In the genomic region with DNA sequence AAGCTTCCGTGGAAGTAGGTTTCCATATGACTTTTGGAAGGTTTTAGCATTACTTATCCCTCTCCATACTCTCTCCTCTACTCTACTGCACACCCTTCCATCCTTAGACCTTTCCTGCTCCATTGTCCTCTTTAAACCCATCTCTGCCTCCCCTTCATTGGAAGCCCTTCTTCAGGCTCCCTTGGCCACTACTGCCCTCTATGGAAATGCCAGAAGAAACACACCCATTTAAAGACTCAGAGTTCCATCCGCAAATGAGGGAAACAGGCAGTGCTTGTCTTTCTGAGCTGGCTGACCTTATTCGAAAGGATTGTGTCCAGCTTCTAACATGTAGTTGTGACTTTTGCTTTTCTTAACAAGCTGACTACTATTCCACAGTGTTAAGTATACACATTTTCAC, we compare ENCODE assay signal across 20 mouse cellular contexts.
DNase-seq lines count a peak whose midpoint lies in the region; ATAC-seq and TF ChIP-seq lines count a peak whose summit lies in the region.
"Had no signal": no experiment of that assay in that cellular context is flagged by ENCODE, and none has a peak within 500 bp of the region (broad histone marks: within the 10 kb centered on the region; RNA-seq: fewer than 3 reads in every experiment).

No protein-coding gene starts in this region.

- H3K9me3 ChIP-seq in liver, embryonic 14.5 days (ENCODE audit: control insufficient read depth, low read length): no peaks in the 10 kb centered on the region
- H3K9me3 ChIP-seq in liver, embryonic 12.5 days (replicated peaks): no peaks in the 10 kb centered on the region
- H3K9me3 ChIP-seq: forebrain, embryonic 13.5 days; hindbrain, embryonic 13.5 days; limb, embryonic 15.5 days; midbrain, embryonic 12.5 days; stomach, embryonic 15.5 days had no signal

- no peak overlapping the region for H3K4me3 ChIP-seq in liver, embryonic 14.5 days (ENCODE audit: insufficient read depth in 1 of 2, low read depth in 2 of 2, low read length in 2 of 2)
- no peak overlapping the region for H3K4me3 ChIP-seq in liver, embryonic 12.5 days
- H3K4me3 ChIP-seq: forebrain, embryonic 13.5 days; hindbrain, embryonic 13.5 days; limb, embryonic 15.5 days; midbrain, embryonic 12.5 days; stomach, embryonic 15.5 days had no signal

- no peak overlapping the region for H3K27ac ChIP-seq in liver, embryonic 14.5 days
- no peak overlapping the region for H3K27ac ChIP-seq in liver, embryonic 12.5 days
- H3K27ac ChIP-seq: forebrain, embryonic 13.5 days; hindbrain, embryonic 13.5 days; limb, embryonic 15.5 days; midbrain, embryonic 12.5 days; stomach, embryonic 15.5 days had no signal

- H3K4me2 ChIP-seq in liver, embryonic 14.5 days (ENCODE audit: low read depth): no peak overlapping the region
- H3K4me2 ChIP-seq in liver, embryonic 12.5 days: no peak overlapping the region
- H3K4me2 ChIP-seq: forebrain, embryonic 13.5 days; heart, embryonic 11.5 days; hindbrain, embryonic 13.5 days; limb, embryonic 15.5 days; midbrain, embryonic 12.5 days; stomach, embryonic 15.5 days had no signal

- intact Hi-C loops in heart, postnatal 25 days (cut with DNase I): no loop called here

- ATAC-seq in liver, embryonic 14.5 days (ENCODE audit: insufficient read depth): no peak
- ATAC-seq in liver, embryonic 12.5 days: no peak
- no peak for ATAC-seq in erythroblast, adult 5-6 weeks (replicated peaks; ENCODE audit: low FRiP score, poor library complexity, severe bottlenecking)
- ATAC-seq: forebrain, embryonic 13.5 days had no signal

- no peaks in the 10 kb centered on the region for H3K4me1 ChIP-seq in liver, embryonic 14.5 days (replicated peaks; ENCODE audit: control insufficient read depth in 2 of 2, insufficient read depth in 2 of 2, low read length in 1 of 2)
- H3K4me1 ChIP-seq in liver, embryonic 12.5 days: no peaks in the 10 kb centered on the region
- H3K4me1 ChIP-seq: forebrain, embryonic 13.5 days; hindbrain, embryonic 13.5 days; limb, embryonic 15.5 days; midbrain, embryonic 12.5 days; stomach, embryonic 15.5 days had no signal

- no peaks in the 10 kb centered on the region for H3K36me3 ChIP-seq in liver, embryonic 14.5 days (replicated peaks; ENCODE audit: control insufficient read depth, insufficient read depth, low read depth)
- H3K36me3 ChIP-seq in liver, embryonic 12.5 days: peaks cover 11% of the 10 kb centered on the region

- WGBS in liver, embryonic 14.5 days (ENCODE audit: insufficient replicate concordance): 76% methylated on average over 3 of the region's 3 CpGs
- 70% methylated on average over 3 of the region's 3 CpGs for WGBS in liver, embryonic 12.5 days (ENCODE audit: insufficient replicate concordance)

- peak; percentile 10 for DNase-seq in heart, adult 11 months
- DNase-seq in heart, postnatal 25 days (ENCODE audit: low spot score): no peak
- no peak for DNase-seq in liver, embryonic 14.5 days (ENCODE audit: low read depth in 3 of 3, low spot score in 3 of 3)
- peak; percentile 14 for DNase-seq in ES-CJ7 (ENCODE audit: low read depth, low spot score)
- peak; percentile 9 for DNase-seq in forelimb bud, embryonic 11.5 days (ENCODE audit: low read depth, low spot score)
- no peak for DNase-seq in adrenal gland, adult 8-10 months
- DNase-seq: adrenal gland, postnatal 14 days; cerebellum, postnatal 36 days; kidney, adult 8-10 months; lung, postnatal 10 days; right cerebral cortex, postnatal 4 days; thymus, postnatal 25 days had no signal

- H3K27me3 ChIP-seq in liver, embryonic 14.5 days (ENCODE audit: control insufficient read depth, insufficient read depth, low read length): no peaks in the 10 kb centered on the region
- H3K27me3 ChIP-seq in liver, embryonic 12.5 days (replicated peaks): no peaks in the 10 kb centered on the region
- H3K27me3 ChIP-seq: forebrain, embryonic 13.5 days; hindbrain, embryonic 13.5 days; limb, embryonic 15.5 days; midbrain, embryonic 12.5 days; stomach, embryonic 15.5 days had no signal

- H3K9ac ChIP-seq in liver, embryonic 14.5 days (replicated peaks): no peak overlapping the region
- H3K9ac ChIP-seq in liver, embryonic 12.5 days: no peak overlapping the region
- H3K9ac ChIP-seq: forebrain, embryonic 13.5 days; hindbrain, embryonic 13.5 days; limb, embryonic 15.5 days; midbrain, embryonic 12.5 days; stomach, embryonic 15.5 days had no signal

- no peak for TF ChIP-seq EP300 in liver, embryonic 14.5 days (IDR thresholded peaks at IDR 0.05; ENCODE audit: low read depth)

- peak; percentile 20; the same call in 1 of the 2 replicates for TF ChIP-seq CTCF in liver, embryonic 14.5 days (IDR thresholded peaks at IDR 0.05; ENCODE audit: low read depth)

Comparison
In these comparisons a context has a peak if more than half of its experiments do, and no peak if none do; other contexts are left out.
1. DNase-seq: peak in heart, adult 11 months (single experiment), ES-CJ7 (single experiment) and forelimb bud, embryonic 11.5 days (single experiment); none in heart, postnatal 25 days (single experiment), liver, embryonic 14.5 days (0 of 3) and adrenal gland, adult 8-10 months (single experiment).